Mouse (Mus musculus) embryo, embryonic 11.5 days (tissue): ENCODE data around the gene Gm20695.

Source experiments
- DNase-seq: peaks from one replicate; pipeline ENCODE4 v3.0.0-alpha.2; 2012; ENCODE audit warnings: low read depth, low spot score

Gm20695 gene

DNA sequence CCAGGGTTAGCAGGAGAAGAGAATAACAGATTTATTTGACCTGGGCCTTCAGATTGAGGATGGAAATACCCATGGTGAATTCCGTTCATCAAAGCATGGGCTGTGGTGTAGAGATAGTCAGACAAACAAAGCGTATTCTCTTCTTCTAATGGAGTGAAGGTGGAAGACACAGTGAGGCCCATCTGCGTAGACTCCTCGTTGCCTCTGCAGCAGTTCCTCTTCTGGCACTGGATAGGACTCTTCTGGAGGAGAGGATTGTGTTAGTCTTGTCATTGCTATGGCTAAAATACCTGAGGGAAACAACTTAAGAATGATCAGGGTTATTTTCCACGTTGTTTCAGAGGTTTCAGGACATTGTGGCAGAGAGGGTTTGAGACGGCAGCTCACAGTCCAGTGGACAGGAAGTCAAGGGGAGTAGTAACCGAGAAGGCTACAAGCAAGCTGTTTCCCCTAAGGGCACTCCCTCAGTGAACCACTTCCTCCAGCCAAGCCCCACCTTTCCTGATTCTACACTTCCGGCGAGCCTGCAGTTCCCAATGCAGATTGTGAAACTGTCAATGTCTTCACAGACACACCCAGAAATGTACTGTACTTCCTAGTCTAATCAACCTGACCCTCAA, 10.8 kb downstream of the Gm20695 start:
- no peak for DNase-seq

DNA sequence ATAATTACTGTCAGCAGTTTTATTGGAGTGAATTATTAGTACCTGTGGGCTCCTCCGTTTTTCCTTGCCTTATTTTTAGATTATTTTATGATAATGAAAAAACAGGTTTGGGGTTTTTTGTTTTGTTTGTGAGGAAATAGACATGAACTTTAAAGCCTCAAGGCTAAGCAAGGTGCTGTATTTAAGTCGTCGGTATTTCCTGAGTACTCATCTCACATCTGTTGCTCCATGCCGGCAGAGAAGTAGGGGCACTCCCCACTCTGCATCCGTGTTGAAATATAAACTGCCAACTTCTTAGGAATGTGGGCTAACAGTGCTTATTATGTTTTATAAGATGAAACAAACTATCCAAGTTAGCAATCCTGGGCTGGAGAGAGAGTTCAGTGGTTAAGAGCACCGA, 11.6 kb downstream of the Gm20695 start:
- DNase-seq, result no peak

DNA sequence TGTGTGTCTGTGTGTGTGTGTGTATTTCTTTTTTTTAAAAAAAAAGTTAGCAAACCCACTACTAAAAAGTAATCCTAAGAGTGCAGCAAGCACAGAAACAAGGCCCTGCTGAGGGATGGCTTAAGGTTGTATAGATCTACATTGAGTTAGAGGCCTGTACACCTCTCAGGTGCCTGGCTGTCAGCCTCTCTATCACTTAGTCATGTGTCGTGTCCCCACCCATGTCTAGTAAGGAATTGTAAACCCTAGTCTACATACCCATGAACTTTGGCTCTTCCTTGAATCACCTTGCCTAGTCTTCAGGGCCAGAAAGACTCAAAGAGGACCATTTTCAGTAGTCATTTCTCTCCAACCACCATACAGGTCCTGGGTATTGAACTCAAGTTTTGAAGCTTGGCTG, 12.1 kb downstream of the Gm20695 start:
- no peak for DNase-seq

DNA sequence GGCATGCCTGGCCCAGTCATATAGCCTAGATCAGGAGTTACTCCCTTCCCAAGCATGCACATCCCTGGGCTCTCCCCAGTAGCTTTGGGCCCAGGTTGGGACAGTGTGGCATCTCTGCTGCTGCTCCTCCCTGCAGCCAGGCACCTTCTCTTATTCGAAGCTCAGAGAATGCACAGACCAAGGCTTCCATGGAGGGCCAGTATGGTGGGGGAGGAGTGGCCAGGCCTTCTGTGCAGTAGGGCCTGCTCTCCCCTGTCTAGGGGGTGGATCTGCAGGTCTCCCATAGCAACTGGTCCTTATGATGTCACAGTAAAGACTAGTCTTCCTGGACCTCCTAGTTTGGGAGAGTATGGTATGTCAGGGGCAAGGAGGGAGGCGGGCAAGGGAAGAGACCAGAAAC, 23.0 kb downstream of the Gm20695 start:
- no peak for DNase-seq

DNA sequence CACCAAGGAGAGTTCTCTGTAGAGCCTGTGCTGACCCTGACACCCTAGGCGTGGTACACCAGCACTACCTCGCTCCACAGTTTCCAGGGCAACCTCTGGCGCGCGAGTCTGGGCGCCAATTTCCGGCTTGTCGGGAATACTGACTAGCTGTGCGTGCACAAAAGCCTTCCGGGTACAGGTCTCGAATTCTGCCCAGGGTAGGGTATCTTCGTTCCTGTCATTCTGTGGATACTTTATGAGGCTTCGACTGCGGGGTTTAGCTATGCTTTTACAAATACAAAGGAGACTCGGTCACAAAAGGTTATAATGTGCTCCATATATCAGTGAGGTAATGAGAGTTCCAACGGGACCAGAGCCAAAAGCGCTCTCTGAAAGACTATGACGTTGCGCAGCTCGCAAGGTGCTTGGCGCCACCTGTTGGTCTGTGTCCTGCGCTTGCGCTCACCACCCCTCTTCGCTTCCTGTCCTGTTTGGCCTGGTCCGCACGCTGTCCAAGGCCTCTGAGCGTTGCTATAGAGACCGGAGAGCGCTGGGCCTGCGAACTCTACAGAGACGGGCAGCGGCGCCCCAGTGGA, 24.2 kb downstream of the Gm20695 start, which contains the start of the genes 1700037C18Rik and Cluap1:
TSS of gene 1700037C18Rik (minus strand) at position 153 of the 575 bp plus-strand sequence.
TSS of gene Cluap1 (plus strand) at position 265 of the 575 bp plus-strand sequence.
- DNase-seq, result peak; percentile 85

DNA sequence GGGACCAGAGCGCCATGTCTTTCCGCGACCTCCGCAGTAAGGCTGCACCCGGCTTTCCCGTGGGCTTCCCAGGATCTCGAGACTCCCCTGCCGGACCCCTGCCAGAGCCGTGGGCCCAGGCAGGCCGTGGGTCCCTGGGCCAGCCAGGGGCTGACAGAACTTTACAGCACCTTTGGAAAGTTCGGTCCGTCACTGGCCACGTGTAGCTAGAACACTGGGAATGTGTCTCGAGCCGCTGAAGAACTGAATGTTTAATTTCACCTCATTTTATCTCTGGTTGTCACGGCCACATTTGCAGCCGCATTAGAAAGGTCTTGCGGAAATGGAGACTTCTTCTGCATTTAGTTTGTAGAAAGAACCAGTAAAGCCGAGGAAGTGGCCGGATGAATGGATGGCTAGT, 24.7 kb downstream of the Gm20695 start:
- DNase-seq, result no peak

DNA sequence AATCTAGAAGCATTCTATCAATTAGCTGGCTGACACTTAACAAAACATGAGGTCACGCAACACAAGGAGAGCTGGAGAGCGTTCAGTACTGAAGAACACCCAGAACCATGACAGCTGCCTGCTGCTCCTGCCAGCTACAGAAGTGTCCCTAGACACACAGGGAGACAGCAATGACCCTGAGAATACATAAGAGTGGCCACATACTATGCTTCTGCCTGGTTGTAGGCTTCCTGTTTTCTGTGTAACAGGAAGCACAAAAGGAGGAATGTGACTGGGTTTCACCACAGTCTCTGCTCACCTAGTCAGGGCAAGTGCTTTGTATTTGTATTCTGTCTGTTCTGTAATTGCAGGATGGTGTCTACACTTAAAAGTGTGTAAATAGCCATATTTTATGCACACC, 36.3 kb downstream of the Gm20695 start:
- DNase-seq, result no peak

DNA sequence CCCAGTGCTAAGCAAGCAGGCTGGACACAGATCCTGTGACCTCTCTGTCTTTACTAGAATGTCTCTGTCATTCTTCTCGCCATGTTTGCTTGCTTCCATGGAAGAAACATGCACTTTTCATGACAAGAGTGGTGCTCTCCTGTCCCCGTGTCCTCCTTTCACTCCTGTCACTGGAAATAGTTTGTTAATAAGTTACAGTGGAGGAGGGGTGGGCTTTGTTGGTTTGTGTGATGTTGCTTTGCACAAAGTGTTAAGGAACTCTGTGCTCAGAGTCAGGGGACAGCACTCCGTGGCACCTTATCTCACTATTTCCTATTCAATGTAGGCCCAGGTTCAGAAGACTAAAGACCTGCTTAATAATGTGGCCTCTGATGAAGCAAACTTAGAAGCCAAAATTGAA, 39.1 kb downstream of the Gm20695 start:
- DNase-seq, result no peak

DNA sequence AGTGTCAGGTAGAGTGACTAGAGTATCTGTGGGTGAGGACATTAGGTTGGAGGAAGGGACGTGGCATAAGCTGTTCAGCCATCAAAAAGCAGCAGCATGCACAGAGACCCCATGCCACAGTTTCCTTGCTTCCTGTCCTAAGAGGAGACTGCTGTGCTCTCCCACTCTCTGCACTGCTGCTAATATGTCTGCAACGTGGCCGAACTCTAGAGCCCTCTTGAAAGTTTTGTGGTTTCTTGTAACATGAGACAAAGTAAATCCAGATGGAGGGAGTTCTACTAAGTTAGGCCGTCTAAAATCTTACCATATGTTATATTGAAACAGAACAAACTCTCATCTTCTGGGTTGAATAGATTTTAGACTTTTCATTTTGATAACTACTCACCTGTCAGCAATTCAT, 39.5 kb downstream of the Gm20695 start:
- DNase-seq, result no peak

DNA sequence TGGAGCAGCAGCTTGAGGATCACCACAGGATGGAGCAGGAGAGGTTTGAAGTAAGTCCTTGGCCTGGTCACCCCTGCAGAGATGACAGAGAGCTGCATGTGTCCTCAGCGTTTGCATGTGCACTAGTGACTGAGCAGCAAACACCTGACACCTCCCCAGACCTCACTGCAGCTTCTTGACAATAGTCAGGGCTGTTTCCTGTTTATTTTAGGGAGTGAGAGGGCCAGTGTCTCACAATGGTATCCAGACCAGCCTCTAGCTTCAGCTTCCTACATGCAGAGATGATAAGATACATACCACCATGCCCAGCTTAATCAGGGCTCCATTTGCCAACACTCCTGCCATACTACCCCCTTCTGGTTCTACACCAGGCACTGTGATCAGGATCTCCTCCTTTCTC, 44.1 kb downstream of the Gm20695 start:
- no peak for DNase-seq

DNA sequence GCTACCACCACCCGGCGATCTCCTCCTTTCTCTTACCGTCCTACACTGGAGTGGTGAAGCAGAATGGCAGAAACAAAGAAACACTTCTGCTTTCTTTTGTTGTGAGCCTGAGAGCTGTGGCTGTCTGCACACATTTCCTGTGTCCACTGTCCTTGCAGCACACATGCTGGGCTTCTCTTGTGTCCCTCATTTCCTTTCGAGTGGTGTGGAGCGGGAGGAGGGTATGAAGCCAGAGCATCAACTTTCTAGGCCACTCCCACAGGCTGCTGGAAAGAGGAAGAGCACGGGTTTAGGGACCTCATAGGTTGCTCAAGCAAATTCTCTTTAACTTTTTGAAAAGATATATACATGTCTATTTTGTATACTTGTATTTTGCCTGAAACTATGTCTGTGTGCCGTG, 44.7 kb downstream of the Gm20695 start:
- no peak for DNase-seq

DNA sequence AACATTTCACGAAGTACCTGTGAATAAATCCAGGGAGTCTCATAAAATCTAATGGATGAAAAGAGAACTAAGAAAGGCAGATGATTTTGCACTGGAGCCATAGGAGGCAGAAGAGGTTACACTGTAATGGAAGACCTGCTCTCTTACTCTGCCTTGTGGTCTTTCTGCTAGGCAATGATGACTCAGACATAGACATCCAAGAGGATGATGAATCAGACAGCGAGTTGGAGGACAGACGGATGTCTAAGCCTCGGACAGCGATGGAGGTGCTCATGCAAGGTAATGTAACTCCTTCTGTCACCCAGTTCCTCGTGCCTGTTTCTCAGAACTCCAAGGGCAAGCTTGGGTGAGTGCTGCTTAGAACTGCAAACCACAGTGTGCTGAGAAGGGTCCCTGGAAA, 49.1 kb downstream of the Gm20695 start:
- DNase-seq, result no peak

DNA sequence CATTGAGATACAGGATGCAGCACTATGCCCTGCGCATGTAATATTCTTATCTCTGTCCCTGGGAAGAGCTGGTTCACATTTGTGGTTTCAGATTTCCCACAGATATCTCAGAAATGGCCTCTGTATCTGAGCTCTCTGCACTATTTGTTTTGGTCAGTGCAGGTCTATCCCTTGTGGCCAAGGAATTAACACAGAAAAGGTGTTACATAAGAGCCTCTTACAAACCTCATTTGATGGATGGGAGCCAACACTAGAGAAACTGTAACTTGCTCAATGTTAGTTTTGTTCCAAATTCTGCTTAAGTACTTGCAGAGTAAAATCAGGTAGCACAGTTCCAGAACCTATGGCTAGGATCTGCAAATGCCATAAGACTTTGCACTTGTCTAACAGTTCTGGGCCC, 49.6 kb downstream of the Gm20695 start:
- no peak for DNase-seq

DNA sequence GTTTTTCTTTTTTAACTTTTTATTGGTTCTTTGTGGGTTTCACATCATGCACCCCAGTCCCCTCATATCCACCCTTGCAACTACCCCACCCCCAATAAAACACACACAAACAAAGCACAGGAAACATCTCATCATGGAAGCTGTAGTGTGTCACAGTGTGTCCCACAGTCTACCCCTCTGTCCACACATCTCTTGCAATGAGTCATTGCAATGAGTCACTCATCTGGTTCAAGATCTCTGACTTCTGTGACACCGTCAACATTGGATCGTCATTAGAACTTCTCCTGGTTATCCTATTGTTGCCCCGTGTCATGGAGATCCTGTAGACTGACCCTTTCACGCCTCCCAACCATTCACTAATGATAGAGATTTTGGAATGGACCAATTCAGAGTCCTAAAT, 50.3 kb downstream of the Gm20695 start:
- DNase-seq, result no peak

DNA sequence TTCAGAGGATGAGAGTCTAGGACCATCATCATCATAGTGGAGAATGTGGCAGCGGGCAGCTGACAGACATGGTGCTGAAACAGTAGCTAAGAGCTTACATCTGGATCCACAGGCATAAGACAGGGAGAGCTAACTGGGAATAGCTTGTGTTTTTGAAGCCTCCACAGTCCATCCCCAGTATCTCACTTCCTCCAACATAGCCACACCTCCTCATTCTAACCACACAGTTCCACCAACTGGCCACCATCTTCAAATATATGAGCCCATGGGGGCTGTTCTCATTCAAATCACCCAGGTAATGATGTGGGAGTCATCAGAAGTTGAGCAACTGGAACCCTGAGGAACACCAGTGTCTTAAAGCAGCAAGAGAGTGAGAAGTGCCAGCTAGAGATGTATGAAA, 66.7 kb downstream of the Gm20695 start:
- DNase-seq, result no peak

DNA sequence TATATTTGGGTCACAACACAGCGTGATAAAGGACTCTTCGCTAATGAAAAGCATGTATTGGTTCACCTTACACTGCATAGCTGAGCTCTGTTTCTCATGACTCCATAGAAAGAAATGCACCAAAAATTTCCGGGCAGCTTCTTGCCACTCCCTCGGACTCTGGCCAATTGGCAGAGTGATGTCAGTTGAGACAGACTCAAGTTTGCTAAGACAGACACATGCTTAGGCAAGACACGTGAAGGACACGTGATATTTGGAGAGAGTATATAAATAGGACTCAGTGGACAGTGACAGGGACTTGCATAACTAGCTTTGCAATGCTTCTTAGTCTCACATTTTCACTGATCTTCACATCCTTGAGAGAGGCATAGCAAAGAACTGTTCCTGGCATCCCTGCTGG, 71.9 kb downstream of the Gm20695 start:
- no peak for DNase-seq

DNA sequence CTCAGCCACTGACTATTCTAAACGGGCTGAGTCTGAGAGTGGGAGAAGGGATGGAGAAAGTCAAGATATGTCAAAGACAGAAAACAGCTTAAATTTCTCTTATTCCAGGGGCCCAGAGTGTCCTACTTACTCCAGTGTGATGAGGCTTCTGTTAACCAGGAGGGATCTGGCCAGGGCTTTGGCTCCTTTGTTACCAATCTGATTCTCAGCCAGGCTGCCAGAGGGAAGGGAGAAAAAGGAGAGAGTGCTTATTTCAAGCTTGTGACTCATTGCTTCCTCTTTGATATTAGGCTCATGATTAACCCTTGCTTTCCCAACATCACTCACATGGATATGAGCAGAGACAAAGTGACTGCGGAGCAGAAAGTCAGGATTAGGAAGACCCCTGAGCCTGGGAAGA, 74.8 kb downstream of the Gm20695 start:
- DNase-seq, result no peak

DNA sequence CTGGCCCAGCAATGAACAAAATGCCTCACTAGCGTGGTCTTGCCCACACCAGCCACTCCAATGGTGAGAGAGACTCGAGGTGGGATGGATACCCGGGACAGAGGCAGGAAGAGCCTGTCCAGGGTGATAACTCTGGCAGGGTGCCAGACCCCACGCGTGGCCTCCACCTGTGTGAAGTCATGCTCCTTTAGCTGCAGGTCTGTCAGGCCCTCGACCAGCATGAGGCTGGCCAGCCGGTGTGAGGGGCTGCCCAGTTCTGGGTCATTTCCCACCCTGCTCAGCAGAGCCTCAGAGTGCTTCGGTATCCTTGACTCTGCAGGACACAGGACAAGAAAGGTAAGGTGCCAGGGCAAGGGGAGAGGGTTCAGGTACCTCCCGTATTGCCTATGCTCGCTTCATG, 80.5 kb downstream of the Gm20695 start:
- DNase-seq, result no peak

DNA sequence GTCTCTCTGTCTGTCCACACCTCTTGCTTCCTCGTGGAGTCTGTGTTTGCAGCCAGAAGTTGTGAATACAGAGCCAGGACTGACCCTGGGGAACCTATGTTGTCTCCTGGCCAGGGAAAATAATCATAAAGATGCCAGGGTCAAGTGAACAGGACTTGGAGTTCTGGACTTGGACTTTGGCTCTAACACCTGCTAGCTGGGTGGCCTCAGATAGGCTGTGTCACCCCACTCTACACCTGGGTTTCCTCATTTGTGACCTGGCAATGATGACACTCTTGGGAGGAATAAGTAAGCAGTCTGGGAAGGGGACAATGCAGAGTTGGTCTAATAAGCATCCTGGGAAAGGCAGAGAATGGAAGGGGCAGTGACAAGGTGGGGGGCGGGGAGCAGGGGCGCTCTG, 81.1 kb downstream of the Gm20695 start:
- no peak for DNase-seq
